Mouse (Mus musculus) left cerebral cortex, postnatal 10 days (tissue): ENCODE data around the gene Fam168b. TPM values are rescaled to one million over a fixed set of nuclear protein-coding genes. Genes with fewer than 3 reads are reported as not detected.

Source experiments
- DNase-seq, 2 experiments: peaks; one replicate each; pipeline ENCODE4 v3.0.0; 2021 to 2022; ENCODE audit warnings: low spot score in 2 of 2, mixed read lengths in 1 of 2; ENCODE audit errors: extremely low spot score in 1 of 2
- intact Hi-C: fragments of 180-260 bp; cut with DNase I; formaldehyde crosslinking; loops from one replicate; pipeline ENCODE4 v1.15.1; 2025
- total RNA-seq, 2 experiments: library from RNA; stranded (reverse); gene quantifications; 2 replicates each; pipeline ENCODE4 v1.2.3; 2021

Gene Fam168b
- total RNA-seq, 2 experiments from 2014 or later = 227 to 237 TPM

DNA sequence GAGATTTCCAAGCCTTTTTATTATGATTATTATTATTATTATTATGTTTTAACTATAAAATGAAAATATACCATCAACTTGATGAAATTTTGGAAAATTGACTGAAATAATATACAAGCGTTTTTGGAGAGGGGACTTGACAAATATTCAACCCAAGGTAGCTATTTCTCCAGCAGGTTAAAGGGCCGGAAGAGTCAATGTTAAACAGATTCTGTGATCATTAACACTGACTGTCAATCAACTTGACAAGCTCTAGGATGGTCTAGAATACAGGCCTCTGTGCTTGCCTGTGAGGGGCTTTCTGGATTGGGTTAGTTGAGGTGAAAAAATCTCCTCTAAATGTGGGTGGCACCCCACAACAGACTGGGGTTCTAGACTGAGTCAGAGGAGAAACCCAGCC, 10.9 kb upstream of the Fam168b start:
- DNase-seq = no peak
- intact Hi-C loops = no loop called here

DNA sequence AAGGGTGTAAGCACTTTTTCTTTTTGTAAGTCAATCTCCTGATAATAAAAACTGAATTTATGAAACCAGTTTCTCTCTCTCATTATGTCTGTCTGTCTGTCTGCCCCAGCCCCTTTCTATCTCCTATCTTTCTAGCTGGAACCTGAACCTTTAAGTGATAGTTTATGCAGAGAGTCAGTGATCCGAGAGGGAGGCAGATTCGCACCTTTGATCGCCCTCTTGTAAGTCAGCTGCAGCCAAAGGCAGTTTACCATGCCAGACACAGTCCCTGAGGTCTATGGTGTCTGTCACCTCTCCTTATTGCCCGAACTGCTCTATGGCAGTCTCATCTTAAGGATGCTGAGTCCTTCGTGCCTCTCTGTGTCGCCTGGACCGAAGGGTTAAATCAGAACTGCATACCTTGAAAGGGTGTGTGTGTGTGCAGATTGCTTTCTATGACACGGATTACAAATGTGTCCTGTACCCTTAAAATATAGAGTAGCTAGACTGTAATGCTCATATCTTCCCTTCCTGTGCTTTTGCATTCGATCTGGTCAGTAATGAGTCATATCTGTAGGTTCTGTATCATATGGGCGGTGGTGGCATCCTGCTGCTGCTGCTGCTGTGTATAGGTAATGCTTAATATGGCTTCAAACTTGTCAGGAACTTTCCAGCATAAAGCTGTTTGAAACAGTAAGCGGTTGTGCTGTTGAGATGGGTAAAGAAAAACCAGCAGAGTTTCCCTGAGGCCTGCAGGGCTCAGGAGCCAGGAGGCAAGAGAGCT, 9.4 kb upstream of the Fam168b start:
- DNase-seq = no peak
- intact Hi-C loops = no loop called here

DNA sequence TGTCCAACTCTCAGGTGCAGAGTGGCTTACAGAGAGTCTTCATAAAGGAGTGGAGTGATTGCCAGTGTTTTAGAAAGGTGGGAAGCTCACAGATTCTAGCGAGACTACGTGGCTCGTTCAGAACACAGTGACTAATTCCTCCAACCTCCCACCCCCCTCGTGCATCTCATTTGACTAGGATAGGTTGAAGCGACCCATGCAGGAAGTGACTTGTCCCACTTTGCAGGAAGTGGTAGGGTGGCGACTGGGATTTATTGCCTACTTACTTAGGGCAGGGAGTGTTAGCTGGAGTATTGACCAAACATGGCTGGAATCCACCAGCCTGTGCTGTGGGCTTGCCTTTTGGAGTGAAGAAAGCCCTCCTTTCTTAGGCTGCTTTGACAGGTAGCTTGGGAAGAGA, 8.7 kb upstream of the Fam168b start:
- DNase-seq = no peak
- intact Hi-C loops = no loop called here

DNA sequence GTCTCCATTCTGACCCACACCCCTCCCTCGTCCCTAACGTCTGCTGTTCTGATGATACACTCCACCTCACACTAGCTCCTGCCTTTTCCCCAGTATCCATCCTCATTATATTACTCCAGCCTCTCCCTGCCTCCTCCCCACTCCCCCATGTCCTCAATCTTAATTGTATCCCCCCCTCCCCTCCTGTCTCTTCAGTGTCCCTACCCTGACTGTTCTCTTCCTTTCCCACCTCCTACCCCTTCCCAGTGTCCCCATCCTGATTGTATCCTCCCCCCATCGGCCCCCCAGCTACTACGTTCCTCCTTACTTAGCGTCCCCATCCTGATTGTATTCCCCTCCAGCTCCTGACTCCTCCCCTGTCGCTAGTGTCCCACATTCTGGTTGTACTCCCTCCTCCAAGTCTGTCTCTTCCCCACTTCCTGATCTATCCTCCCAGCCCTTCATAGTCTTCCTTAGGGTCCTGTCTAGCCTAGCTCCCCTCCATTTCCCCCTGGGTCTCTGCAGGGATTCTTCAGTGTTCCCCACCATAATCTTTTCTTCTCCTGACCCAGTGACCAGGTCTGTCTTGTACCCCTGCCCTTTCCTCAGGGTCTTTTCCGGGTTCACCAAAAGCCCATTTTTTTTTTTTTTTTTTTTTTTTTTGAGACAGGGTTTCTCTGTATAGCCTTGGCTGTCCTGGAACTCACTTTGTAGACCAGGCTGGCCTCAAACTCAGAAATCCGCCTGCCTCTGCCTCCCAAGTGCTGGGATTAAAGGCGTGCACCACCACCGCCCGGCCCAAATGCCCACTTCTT, 7.7 kb upstream of the Fam168b start:
- DNase-seq = no peak
- intact Hi-C loops = no loop called here

DNA sequence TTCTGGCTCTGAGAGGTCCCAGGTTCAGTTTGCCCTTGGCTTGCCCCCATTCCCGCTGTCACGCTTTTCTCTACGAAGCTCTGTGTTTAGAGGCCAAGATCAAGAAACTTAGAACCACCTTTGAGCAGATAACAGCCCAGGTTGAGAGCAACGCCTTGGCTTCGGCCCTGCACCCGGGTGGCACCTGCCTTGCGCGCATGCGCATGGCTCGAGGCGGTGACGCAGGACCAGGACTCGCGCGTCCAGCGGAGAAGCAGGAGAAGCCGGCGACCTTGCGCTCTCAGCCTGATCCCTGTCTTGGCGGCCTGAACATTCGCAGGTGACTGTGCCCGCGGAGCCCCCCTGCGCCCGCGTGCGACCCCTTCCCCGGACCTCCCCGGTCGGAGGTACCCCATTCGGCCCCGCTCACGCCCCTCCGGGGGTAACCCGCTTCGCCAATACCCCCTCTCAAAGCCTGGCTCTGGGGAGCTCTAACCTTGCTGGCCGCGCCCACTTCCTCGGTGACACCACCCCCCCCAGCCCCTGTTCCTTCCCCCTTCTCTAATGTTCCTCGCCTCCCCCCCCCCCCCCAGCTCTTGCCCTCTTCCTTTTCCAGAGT, 7.0 kb upstream of the Fam168b start, which contains the start of gene Plekhb2:
Gene Plekhb2, plus strand, starts transcription at position 232 of the 598 bp plus-strand sequence.
- peak; percentile 77 to 91 for DNase-seq
- intact Hi-C loops = no loop called here

DNA sequence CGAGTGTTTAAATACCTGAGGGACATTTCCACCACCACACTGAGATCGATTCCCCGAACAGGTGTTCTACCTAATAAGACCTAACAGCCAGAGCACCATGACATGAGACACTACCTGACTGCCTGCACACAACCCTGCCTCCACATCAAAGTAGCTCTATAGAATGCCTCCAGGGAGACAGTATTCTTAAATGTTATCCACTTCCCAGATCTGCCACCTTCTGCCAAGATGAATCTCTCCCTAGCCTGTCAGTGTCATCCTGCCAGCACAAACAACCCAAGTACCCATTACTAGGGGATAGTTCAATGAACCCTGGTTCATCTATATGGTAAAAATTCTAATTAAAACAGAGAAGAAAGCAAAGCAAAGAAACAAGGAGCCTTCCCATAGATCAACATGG, 4.2 kb upstream of the Fam168b start:
- DNase-seq = no peak
- intact Hi-C loops = no loop called here

DNA sequence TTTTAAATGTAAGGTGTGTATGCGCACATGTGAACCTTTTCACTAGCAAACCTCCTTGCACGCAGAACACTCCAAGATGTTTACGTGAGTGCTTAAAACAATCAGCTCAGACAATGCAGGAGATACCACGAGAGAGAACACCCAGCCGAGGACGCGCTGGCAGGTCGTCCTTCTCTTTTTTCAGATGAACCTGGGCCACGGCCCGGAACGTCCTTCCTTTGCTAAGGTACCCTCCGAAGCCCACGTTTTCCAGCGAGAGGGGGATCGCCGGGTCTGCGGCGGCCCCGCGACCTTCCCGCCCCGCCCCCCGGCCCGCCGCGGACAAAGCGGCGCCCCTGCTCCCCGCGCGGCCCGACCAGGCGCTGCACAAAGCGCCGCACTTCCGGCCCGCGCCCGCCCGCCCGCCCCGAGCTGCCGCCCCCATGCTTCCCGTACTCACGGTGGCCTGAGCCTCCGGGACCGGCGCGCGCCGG, 440 bp downstream of the Fam168b start:
- DNase-seq = peak in 1 of 2 experiments; percentile 77

DNA sequence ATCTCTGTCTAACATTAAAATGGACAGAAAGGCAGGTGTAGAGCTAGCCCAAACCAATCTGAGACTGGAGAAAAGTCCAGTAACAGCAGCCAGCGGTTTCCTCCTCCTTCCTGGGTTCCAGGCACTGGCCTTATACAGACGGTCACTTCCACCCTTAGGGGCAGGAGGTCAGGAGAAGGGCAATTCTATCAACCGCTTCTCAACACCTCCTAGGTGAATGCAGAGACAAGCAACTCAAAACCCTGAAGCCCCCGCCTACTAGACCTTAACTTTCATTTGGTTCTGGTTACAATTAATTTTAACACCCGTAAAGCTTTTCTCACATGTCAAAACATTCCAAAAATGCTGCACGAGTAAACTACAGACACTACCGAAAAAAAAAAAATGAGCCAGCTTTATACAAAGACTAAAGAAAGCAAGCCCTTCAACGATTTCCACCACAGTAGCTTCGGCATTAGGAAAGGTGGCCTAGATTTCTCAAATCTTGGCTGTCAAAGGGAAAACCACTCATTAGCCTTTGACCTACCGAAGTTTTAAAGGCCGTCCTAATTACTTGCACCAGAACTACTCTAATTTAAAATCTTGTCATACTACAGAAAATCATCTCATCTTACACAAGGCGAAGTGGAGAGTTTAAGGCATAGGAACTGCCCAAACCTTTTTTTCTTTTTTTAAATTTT, 1.0 kb downstream of the Fam168b start:
- intact Hi-C loops = no loop called here
- no peak for DNase-seq

More for the DNA sequence above, 440 bp downstream of the Fam168b start:
- intact Hi-C loops = no loop called here

DNA sequence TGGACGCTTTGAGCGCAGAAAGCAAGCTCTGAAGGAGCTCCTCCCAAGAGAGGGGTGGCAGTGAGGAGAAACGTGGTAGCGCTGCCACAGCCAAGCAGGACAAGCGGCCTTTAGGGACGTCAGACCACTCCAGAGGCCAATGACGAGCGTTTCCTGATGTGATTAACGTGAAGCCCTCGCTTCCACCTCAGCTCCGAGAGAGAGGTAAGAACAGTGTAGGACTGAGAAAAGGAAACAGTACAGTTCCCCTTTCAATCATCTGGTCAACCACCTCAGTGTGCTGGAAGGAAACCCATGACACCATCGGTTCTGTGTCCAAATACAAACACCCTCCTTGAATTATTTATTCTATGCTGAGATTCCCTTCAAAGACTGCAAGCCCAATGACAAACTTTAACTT, 3.6 kb downstream of the Fam168b start:
- intact Hi-C loops = no loop called here
- no peak for DNase-seq

DNA sequence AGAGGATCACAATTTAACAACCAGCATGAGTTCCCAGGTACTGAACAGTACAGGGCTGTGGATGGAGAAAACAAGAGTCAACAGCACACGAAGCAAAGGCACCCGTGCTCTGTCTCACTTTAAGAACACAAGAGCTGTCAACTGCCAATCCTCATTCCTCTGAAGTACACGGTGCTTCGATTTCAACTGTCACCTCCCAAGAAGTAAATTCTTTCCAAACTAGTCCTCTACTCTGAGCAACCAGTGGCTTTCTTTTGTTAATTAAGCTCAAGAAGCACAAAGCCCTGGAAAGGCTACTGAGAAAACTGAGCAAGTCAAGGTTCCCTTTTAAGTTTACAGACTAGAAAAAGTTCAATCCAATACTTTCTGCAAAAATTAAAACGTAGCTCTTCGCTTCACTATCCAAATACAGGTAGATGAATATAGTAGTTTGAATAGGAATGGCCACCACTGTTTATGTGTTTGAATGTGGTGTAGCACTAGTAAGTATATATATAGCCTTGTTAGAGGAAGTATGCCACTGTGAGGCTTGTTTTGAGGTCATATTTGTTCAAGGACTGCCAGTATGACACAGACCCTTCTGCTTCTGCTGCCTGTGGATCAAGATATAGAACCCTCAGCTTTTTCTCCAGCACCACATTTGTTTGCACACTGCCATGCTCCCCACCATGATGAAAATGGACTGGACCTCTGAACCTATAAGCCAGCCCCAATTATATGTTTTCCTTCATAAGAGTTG, 4.7 kb downstream of the Fam168b start:
- intact Hi-C loops = no loop called here
- no peak for DNase-seq

DNA sequence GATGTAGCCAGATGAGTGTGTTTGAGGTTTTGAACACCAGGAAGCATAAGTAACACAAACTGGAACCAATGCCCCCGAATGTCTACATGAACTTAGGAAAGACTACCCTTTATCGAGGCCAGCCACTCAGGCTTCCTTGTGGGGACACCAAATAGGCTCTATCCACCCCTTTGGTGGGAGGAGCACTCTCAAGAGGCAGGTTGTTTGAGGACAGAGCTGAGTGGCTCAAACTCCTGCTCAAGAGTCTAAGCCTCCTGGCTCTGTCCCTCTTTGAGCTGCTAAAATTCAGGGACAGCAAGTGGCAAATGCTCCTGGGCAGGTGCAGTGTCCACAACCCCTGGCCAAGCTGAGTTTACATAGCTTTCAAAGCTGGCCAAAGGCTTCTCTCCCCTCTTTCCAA, 8.0 kb downstream of the Fam168b start:
- intact Hi-C loops = no loop called here
- no peak for DNase-seq

DNA sequence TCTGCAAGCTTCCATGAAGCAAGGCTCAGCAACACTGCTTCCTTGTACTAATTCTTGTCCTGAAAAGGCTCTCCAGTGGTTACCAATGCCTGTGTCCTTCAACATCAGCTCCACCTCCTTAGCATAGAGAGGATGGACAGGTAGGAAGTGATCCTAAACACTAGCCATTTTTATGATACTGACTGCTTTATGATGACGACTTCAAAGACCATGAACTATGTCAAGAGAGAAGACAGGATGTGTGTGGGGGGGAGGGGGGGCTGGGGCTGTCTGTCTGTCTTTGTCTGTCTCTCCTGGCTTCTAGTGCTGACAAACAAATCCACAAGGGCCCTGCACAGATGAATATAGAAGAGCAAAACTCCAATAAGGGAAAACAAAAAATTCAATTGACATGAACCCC, 11.5 kb downstream of the Fam168b start:
- intact Hi-C loops = no loop called here
- no peak for DNase-seq

DNA sequence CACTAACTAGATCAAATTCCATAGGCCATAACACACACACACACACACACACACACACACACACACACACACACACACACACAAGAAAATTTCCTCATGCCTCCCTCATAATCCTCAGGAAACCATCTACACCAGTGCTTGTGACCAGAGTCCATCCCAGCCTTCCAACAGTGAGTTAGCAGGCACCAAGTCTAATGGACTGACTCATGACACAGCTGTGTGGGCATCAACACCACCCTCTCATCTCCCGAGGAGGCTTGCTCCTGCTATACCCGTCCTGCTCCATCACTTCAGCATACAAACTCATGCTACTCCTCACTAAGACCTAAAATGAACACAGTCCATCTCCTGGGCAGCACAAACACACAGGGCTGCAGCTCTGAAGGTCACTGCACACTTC, 11.9 kb downstream of the Fam168b start:
- intact Hi-C loops = no loop called here
- DNase-seq = no peak

DNA sequence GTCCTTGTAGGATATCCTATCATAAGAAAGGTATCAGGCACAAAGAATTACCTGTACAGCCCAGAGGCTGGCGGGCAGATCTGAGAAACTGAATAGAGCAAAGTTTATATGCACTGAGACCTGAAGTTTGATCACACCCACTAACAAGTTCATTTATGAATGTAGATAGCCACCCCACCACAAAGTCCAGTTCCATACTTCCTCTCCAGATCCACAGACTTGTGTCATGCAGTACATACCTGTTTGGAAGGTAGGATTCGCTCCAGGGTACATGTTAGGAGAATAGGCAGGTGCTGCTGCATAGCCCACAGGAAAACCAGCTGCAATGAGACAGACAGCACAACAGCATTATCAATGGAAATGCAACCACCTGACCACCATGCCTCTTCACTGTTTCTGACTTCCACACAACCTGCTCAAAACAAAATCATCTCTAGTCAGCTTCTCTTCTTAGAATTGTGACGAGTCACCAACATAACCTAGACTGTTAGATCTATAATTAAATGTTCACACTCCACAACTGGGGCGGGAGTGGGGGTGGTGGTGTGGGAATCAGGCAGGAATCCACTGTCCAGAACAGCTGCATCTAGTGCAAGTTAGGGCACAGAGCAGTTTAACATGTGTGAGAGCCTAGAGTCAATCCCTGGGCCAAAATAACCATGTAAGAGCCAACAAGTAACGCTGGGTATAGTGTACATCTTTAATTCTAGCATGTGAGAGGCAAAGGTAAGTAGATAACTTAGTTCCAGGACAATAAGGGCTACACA, 14.2 kb downstream of the Fam168b start:
- DNase-seq = no peak
- intact Hi-C loops = no loop called here

DNA sequence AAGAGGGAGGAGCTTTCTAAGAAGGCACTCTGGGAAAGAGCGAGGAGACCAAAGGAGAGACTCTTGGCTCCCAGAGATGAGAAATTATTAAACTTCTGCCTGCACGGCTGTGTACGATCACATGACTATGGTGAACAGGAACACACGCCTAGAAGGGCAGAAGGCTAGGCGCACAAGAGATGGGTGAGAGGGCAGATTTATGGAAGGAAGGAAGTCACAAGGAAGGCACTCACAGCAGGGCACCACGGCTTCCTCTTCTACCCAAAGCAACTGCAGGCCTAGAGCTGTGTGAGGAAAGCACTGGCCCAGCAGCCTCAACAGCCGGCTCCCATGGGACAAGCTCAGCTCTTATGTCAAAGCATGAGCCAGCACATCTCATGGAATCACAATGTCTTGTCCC, 15.0 kb downstream of the Fam168b start:
- DNase-seq = peak in 1 of 2 experiments; percentile 61
- intact Hi-C loops = no loop called here

DNA sequence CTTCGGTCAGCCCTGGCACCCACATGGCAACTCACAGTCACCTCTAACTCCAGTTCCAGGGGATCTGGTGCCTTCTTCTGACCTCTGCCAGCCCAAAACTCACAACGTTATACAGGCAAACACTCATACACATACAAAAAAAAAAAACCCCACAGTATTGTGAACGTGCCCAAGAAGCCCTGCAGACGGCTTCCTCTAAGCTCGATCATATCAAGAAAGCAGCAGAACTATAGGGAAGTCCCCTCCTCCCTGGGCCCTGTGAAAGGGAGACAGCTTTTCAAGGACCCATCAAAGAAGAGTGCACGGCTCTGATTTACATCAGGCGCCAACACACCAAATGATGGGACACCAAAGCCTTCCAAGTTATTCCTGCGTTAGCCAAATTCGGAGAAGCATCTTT, 17.0 kb downstream of the Fam168b start:
- intact Hi-C loops = no loop called here
- no peak for DNase-seq

DNA sequence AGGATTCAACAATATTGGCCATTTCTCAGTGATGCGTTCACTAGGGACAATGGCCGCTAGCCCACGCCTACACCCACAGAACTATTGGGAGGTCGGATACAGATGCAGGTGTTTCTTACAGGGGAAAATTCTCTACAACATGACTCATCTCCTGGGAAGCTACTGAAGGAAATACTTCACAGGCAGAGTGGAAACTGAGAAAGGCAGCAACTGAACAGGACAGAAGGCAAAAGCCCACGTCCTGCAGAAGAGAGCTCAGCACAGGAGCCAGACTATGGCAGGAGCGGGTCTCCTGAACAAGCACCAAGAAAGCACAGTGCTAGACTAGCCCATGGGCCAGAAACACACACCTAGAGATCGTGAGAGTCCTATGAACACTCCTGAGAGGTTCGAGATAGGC, 18.7 kb downstream of the Fam168b start:
- no peak for DNase-seq
- intact Hi-C loops = no loop called here

DNA sequence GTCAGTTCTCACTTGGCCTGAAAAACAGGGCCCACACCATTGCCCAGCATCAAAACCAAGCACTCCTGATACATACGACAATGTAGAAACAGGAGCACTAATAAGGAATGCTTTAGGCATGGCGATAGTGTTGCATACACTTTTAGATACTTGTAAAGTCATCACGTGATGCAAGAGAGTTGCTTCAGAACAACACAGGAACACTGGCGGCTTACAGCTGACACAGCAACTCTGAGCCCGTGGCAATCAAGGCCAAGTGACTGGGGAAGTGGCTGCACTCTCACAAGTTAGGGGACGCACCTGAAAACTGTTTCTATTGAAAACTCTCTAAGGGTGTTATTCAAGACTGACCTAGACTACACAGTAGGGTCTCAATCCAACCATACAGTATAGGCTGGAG, 19.5 kb downstream of the Fam168b start:
- DNase-seq = no peak
- intact Hi-C loops = no loop called here
